Mouse (Mus musculus): ENCODE data around the gene Nrip1. TPM values are rescaled to one million over a fixed set of nuclear protein-coding genes. Genes with fewer than 3 reads are reported as not detected.

Gene Nrip1
- total and polyA plus RNA-seq, 2 experiments from 2014 or later, result 34.8 to 40.9 TPM

- 90% methylated on average over 2 of the region's 2 CpGs for WGBS
- Histone ChIP-seq H3K27ac (ENCODE audit: low read depth, low read length) (no peak overlapping the region), H3K36me3 (ENCODE audit: insufficient read depth) (no peaks in the 10 kb centered on the region), H3K27me3 (ENCODE audit: insufficient read depth, low read length) (no peaks in the 10 kb centered on the region), H3K4me2 (ENCODE audit: low read depth) (no peak overlapping the region), H3K4me3 (ENCODE audit: low read depth, low read length) (no peak overlapping the region), H3K9me3 (ENCODE audit: low read length) (no peaks in the 10 kb centered on the region), H3K4me1 (ENCODE audit: insufficient read depth) (peaks cover 26% of the 10 kb centered on the region; the same call in 1 of the 2 replicates), H3K9ac (no peak overlapping the region)
- no peak for TF ChIP-seq CTCF (IDR thresholded peaks at IDR 0.05; ENCODE audit: low read depth)
- DNase-seq, result no peak
- ATAC-seq, result no peak
Measured at GRCm38 (mm10) chr16:76323141-76323540, 50.5 kb downstream of the Nrip1 start.

DNA sequence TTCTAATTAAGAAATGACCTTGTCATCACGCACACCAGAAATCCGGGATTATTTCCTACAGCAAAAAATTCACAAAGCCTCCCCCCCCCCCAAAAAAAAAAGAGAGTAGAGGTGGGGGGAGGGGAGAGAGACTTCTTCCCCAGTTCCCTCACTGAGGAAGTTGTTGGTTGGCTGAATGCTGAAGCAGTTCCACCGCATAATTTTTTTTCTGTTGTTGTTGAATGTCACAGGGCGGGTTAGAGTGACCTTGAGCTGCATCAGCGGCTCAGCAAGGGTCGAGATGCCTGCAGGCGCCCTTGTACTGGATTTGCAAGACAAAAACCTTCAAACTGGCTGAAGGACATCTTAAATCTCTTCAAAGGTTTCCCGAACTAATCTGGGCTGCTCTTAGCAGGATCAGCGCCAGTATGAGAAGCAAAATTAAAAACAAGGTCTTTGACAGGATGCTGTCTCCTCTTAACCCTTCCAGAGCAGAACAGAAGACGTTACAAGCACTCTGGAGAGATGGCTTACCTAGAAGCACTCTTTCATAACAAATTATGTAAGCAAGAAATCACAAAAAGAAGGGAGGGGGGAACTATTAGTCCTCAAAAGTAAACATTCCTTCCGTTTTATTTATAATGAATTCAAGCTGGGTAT, 52.0 kb downstream of the Nrip1 start:
- Histone ChIP-seq H3K4me3 (ENCODE audit: low read depth, low read length) (peak overlapping the region; percentile 3; the same call in 1 of the 2 replicates), H3K9me3 (ENCODE audit: low read length) (no peaks in the 10 kb centered on the region), H3K27ac (ENCODE audit: low read depth, low read length) (peak overlapping the region; percentile 64; the same call in 1 of the 2 replicates), H3K4me2 (ENCODE audit: low read depth) (peak overlapping the region; percentile 33), H3K9ac (0 out of 2 replicates have a peak overlapping the region, but pooled peaks have one; percentile 0), H3K27me3 (ENCODE audit: insufficient read depth, low read length) (no peaks in the 10 kb centered on the region), H3K36me3 (ENCODE audit: insufficient read depth) (no peaks in the 10 kb centered on the region), H3K4me1 (ENCODE audit: insufficient read depth) (peaks cover 26% of the 10 kb centered on the region; the same call in 1 of the 2 replicates)
- ATAC-seq (0 out of 2 replicates have a peak, but pooled peaks have one; percentile 18), DNase-seq (peak; percentile 16)
- 4% methylated on average over 11 of the region's 11 CpGs for WGBS
- TF ChIP-seq CTCF (IDR thresholded peaks at IDR 0.05; ENCODE audit: low read depth), result no peak

GRCm38 (mm10) chr16:76320118-76320473, 53.5 kb downstream of the Nrip1 start:
- Histone ChIP-seq H3K36me3 (ENCODE audit: insufficient read depth) (no peaks in the 10 kb centered on the region), H3K9me3 (ENCODE audit: low read length) (no peaks in the 10 kb centered on the region), H3K4me1 (ENCODE audit: insufficient read depth) (peaks cover 26% of the 10 kb centered on the region; the same call in 1 of the 2 replicates), H3K9ac (no peak overlapping the region), H3K27me3 (ENCODE audit: insufficient read depth, low read length) (no peaks in the 10 kb centered on the region), H3K4me2 (ENCODE audit: low read depth) (no peak overlapping the region), H3K27ac (ENCODE audit: low read depth, low read length) (no peak overlapping the region), H3K4me3 (ENCODE audit: low read depth, low read length) (no peak overlapping the region)
- TF ChIP-seq CTCF (IDR thresholded peaks at IDR 0.05; ENCODE audit: low read depth), result no peak
- WGBS, result 16% methylated on average over 5 of the region's 5 CpGs
- ATAC-seq (no peak), DNase-seq (no peak)

DNA sequence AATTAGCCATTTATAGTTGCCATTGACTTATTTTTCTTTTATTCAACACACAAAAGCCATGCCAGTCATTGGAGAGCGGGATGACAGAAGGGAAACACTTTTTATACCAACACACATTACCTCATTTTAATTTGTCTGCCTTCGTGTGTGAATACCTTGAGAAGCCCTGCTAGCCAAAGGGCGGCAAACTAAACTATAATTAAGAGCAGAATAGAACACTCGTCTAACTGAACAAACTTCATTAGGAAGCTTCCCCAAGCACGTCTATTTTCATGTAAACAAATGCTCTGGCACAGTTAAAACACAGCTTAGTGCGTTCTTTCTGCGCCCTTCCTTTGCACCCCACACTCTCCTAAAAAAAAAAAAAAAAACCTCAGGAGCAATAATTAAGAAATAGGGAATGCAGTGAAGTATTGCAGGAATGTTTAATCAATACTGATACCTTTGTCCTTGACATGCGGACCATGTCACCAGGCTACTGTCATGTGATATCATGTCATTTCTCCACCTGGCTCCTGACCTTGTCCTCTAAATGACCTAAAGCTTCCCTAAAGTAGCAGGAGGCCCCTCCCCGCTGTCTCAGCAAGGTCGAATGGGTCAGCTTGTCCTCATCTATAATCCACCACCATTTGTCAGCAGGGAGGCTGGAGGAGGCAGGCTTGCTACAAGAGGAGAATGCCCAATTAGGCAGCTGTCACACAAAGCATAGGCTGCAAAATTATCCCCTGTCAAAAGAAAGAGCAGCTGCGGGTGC, 54.1 kb downstream of the Nrip1 start:
- Histone ChIP-seq H3K27ac (ENCODE audit: low read depth, low read length) (no peak overlapping the region), H3K4me2 (ENCODE audit: low read depth) (no peak overlapping the region), H3K9ac (no peak overlapping the region), H3K4me3 (ENCODE audit: low read depth, low read length) (no peak overlapping the region), H3K4me1 (ENCODE audit: insufficient read depth) (peaks cover 26% of the 10 kb centered on the region; the same call in 1 of the 2 replicates), H3K36me3 (ENCODE audit: insufficient read depth) (no peaks in the 10 kb centered on the region), H3K27me3 (ENCODE audit: insufficient read depth, low read length) (no peaks in the 10 kb centered on the region), H3K9me3 (ENCODE audit: low read length) (no peaks in the 10 kb centered on the region)
- WGBS, result 11% methylated on average over 11 of the region's 11 CpGs
- TF ChIP-seq CTCF (IDR thresholded peaks at IDR 0.05; ENCODE audit: low read depth), result no peak
- peak; percentile 54; the same call in 1 of the 2 replicates for ATAC-seq
- peak; percentile 34 for DNase-seq

DNA sequence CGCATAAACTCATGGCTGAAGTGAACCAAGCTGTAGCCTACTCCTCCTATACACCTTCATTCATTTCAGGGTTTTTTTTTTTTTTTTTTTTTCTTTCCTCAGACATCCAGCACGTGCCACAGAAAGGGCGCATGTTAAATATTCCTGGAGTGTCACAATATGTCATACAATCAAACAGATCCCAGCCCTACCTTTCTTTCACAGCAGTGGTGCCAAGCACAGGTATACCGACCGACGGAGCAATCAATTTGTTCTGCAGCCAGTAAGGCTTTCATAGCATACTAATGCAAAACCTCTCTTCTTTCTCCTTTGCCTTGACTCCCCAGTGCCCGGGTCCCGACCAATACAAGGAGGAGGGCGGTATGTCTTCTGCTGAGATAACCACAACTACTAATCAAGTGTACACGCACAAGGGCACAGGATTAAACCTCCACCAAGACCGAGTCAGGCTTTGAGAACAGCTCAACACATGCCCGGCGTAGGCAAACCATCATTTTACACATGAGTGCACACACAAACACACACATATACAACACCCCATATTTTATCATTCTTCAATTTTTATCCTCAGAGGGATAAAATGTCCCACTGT, 55.2 kb downstream of the Nrip1 start:
- Histone ChIP-seq H3K36me3 (ENCODE audit: insufficient read depth) (no peaks in the 10 kb centered on the region), H3K4me2 (ENCODE audit: low read depth) (peak overlapping the region; percentile 28), H3K4me3 (ENCODE audit: low read depth, low read length) (no peak overlapping the region), H3K9ac (no peak overlapping the region), H3K27me3 (ENCODE audit: insufficient read depth, low read length) (no peaks in the 10 kb centered on the region), H3K27ac (ENCODE audit: low read depth, low read length) (no peak overlapping the region), H3K9me3 (ENCODE audit: low read length) (no peaks in the 10 kb centered on the region), H3K4me1 (ENCODE audit: insufficient read depth) (peaks cover 26% of the 10 kb centered on the region; the same call in 1 of the 2 replicates)
- DNase-seq (no peak), ATAC-seq (peak; percentile 19)
- no peak for TF ChIP-seq CTCF (IDR thresholded peaks at IDR 0.05; ENCODE audit: low read depth)
- 32% methylated on average over 13 of the region's 13 CpGs for WGBS

DNA sequence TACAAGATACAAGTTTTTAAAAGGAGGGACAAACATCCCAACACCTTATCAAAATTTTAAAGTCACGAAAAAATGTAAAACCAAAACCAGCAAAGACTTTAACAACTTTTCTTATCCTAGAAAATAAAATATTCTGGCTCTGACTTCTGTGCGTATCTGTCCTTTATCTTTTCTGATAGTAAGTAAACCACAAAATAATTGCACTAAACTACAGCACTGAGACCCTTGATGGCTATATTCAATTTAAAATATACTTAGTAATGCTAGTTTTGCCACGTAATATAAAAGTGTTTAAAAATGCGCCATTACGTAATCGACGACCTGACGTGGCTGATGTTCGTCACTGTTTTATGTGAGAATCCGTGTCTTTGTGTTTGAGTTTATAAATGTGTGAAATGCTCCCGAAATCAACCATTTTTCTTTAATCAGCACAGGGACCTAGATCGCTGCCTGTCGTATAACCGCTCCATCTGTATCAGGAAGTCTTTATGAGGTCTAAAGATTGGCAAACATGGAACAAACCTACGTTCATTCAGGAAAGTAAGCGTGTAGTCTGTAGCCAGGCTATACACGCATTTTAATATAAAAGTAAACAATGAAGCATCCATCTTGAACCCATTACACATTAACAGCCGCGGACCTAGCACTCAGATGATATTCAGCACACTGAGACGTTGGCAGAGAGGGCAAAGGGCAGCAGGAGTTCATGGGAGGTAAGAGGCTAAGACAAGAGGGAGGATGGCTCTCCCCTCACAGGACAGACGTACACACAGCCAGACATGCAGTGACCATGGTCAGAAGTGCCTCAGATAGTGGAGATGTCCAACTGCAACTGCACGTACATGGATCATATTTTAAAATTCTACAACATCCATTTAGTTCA, 56.4 kb downstream of the Nrip1 start:
- H3K36me3 ChIP-seq (ENCODE audit: insufficient read depth), result no peaks in the 10 kb centered on the region
- no peak for TF ChIP-seq CTCF (IDR thresholded peaks at IDR 0.05; ENCODE audit: low read depth)
- H3K27me3 ChIP-seq (ENCODE audit: insufficient read depth, low read length), result no peaks in the 10 kb centered on the region
- H3K4me1 ChIP-seq (ENCODE audit: insufficient read depth), result peaks cover 23% of the 10 kb centered on the region; the same call in 1 of the 2 replicates
- DNase-seq, result no peak
- ATAC-seq, result no peak
- no peak overlapping the region for H3K4me3 ChIP-seq (ENCODE audit: low read depth, low read length)
- H3K4me2 ChIP-seq (ENCODE audit: low read depth), result no peak overlapping the region
- 90% methylated on average over 22 of the region's 22 CpGs for WGBS
- no peaks in the 10 kb centered on the region for H3K9me3 ChIP-seq (ENCODE audit: low read length)
- no peak overlapping the region for H3K27ac ChIP-seq (ENCODE audit: low read depth, low read length)
- no peak overlapping the region for H3K9ac ChIP-seq
